Mouse (Mus musculus) myocyte (in vitro differentiated cells): ENCODE results near the gene Galnt18.

Experiments used
- MAX ChIP-seq: IDR thresholded peaks from one replicate; pipeline ENCODE4 v1.6.1; 2011; ENCODE audit warnings: low read depth, mild to moderate bottlenecking, control low read depth
- MYOG ChIP-seq, 3 experiments: IDR thresholded peaks; one replicate each; pipeline ENCODE4 v1.6.1; 2011; ENCODE audit warnings: control low read depth in 2 of 3, low read depth in 2 of 3, mild to moderate bottlenecking in 2 of 3; ENCODE audit not compliant: insufficient read length in 2 of 3, control insufficient read depth in 1 of 3, insufficient read depth in 1 of 3
- POLR2A ChIP-seq: IDR thresholded peaks from one replicate; pipeline ENCODE4 v1.6.1; 2011; ENCODE audit warnings: low read depth, mild to moderate bottlenecking, control low read depth, moderate library complexity; ENCODE audit not compliant: insufficient read length
- TCF12 ChIP-seq: IDR thresholded peaks from one replicate; pipeline ENCODE4 v1.6.1; 2011; ENCODE audit warnings: mild to moderate bottlenecking, control low read depth; ENCODE audit not compliant: poor library complexity, insufficient read depth, severe bottlenecking

DNA sequence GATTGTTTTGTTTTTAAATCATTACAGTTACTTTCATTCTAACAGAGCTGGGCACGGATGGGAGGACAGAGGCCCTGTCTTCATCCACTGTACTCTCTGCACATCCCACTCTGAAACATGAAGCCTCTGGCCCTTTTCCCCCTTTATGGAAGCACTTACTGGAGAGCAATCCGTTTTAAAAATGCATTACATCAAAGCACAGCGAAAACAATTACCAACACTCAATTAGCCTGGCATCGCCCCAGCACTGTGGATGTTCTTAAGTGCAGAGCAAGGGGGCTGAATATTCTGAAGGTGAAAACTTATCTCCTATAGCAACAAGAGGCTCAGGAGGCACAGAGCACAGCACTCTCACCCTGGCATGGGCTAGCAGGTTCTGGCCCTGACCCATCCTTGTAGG lies 107.3 kb downstream of the Galnt18 start:
- TF ChIP-seq POLR2A (no peak), MAX (no peak), TCF12 (no peak), MYOG (IDR thresholded peaks at IDR 0.05; ENCODE audit: control insufficient read depth in 1 of 3, insufficient read depth in 1 of 3, insufficient read length in 2 of 3, low read depth in 2 of 3) (no peak)
